ENCODE assay signal across 27 mouse cellular contexts in genomic region chr9:57687751-57688150, GRCm38 (mm10). TPM values are rescaled to one million over a fixed set of nuclear protein-coding genes. Genes with fewer than 3 reads are reported as not detected.
DNase-seq lines count a peak whose midpoint lies in the region; ATAC-seq and TF ChIP-seq lines count a peak whose summit lies in the region.
"Had no signal": no experiment of that assay in that cellular context is flagged by ENCODE, and none has a peak within 500 bp of the region (broad histone marks: within the 10 kb centered on the region; RNA-seq: fewer than 3 reads in every experiment).

Gene Cyp1a1 (plus strand): TSS chr9:57687928.

- WGBS in heart, embryonic 12.5 days, result 76% methylated on average over 2 of the region's 2 CpGs
- WGBS in liver, embryonic 13.5 days (ENCODE audit: insufficient replicate concordance), result 64% methylated on average over 2 of the region's 2 CpGs
- 78% methylated on average over 2 of the region's 2 CpGs for WGBS in liver, embryonic 11.5 days
- WGBS in liver, embryonic 14.5 days (ENCODE audit: insufficient replicate concordance), result 55% methylated on average over 2 of the region's 2 CpGs

- H3K27me3 ChIP-seq in heart, embryonic 12.5 days (replicated peaks), result 0 out of 2 replicates have a peak, but pooled peaks cover 2% of the 10 kb centered on the region
- peaks cover 9% of the 10 kb centered on the region for H3K27me3 ChIP-seq in liver, embryonic 13.5 days
- H3K27me3 ChIP-seq in liver, embryonic 11.5 days (replicated peaks; ENCODE audit: control insufficient read depth, insufficient read depth, low read length), result no peaks in the 10 kb centered on the region
- peaks cover 19% of the 10 kb centered on the region for H3K27me3 ChIP-seq in megakaryocyte, embryonic 14.5 days (replicated peaks)
- no peaks in the 10 kb centered on the region for H3K27me3 ChIP-seq in liver, embryonic 14.5 days (ENCODE audit: control insufficient read depth, insufficient read depth, low read length)
- H3K27me3 ChIP-seq: embryonic facial prominence, embryonic 12.5 days had no signal

- DNase-seq in heart, adult 9 months (ENCODE audit: low spot score in 2 of 2), result no peak
- no peak for DNase-seq in liver, embryonic 13.5 days
- DNase-seq in liver, embryonic 11.5 days (ENCODE audit: low spot score), result no peak
- DNase-seq in liver, embryonic 14.5 days (ENCODE audit: low read depth in 3 of 3, low spot score in 3 of 3), result no peak
- no peak for DNase-seq in layer of hippocampus, postnatal 14 days (ENCODE audit: low spot score in 2 of 2)
- DNase-seq: cerebellum, adult 18-20 months; cerebellum, adult 9-11 months; cerebellum, postnatal 25 days; forebrain, postnatal 0 days; gastrocnemius, adult 2 months; gastrocnemius, postnatal 14 days; heart, postnatal 14 days; heart, postnatal 4 days had no signal

- no peaks in the 10 kb centered on the region for H3K9me3 ChIP-seq in heart, embryonic 12.5 days (replicated peaks)
- H3K9me3 ChIP-seq in liver, embryonic 13.5 days (replicated peaks), result no peaks in the 10 kb centered on the region
- no peaks in the 10 kb centered on the region for H3K9me3 ChIP-seq in liver, embryonic 11.5 days (ENCODE audit: control insufficient read depth, low read length)
- no peaks in the 10 kb centered on the region for H3K9me3 ChIP-seq in megakaryocyte, embryonic 14.5 days
- no peaks in the 10 kb centered on the region for H3K9me3 ChIP-seq in liver, embryonic 14.5 days (ENCODE audit: control insufficient read depth, low read length)
- H3K9me3 ChIP-seq: embryonic facial prominence, embryonic 12.5 days; embryonic facial prominence, embryonic 15.5 days; heart, embryonic 13.5 days had no signal

- no peaks in the 10 kb centered on the region for H3K36me3 ChIP-seq in heart, embryonic 12.5 days
- no peaks in the 10 kb centered on the region for H3K36me3 ChIP-seq in liver, embryonic 13.5 days
- no peaks in the 10 kb centered on the region for H3K36me3 ChIP-seq in liver, embryonic 11.5 days (ENCODE audit: control insufficient read depth, insufficient read depth, low read length)
- no peaks in the 10 kb centered on the region for H3K36me3 ChIP-seq in megakaryocyte, embryonic 14.5 days (replicated peaks; ENCODE audit: low read length)
- no peaks in the 10 kb centered on the region for H3K36me3 ChIP-seq in liver, embryonic 14.5 days (replicated peaks; ENCODE audit: control insufficient read depth, insufficient read depth, low read depth)
- H3K36me3 ChIP-seq: embryonic facial prominence, embryonic 12.5 days; embryonic facial prominence, embryonic 15.5 days; heart, embryonic 13.5 days had no signal

- no peak within 1 kb of the TSS for H3K4me2 ChIP-seq in heart, embryonic 12.5 days
- no peak within 1 kb of the TSS for H3K4me2 ChIP-seq in liver, embryonic 13.5 days
- H3K4me2 ChIP-seq in liver, embryonic 11.5 days, result no peak within 1 kb of the TSS
- H3K4me2 ChIP-seq in liver, embryonic 14.5 days (ENCODE audit: low read depth), result no peak within 1 kb of the TSS
- H3K4me2 ChIP-seq: embryonic facial prominence, embryonic 12.5 days; embryonic facial prominence, embryonic 15.5 days; heart, embryonic 13.5 days; hindbrain, embryonic 14.5 days had no signal

- ATAC-seq in heart, embryonic 12.5 days (ENCODE audit: insufficient number of reproducible peaks, low FRiP score), result peak; percentile 53; the same call in 1 of the 2 replicates
- peak; percentile 71 for ATAC-seq in liver, embryonic 13.5 days (ENCODE audit: low read depth)
- no peak for ATAC-seq in liver, embryonic 11.5 days (replicated peaks; ENCODE audit: low FRiP score)
- ATAC-seq in megakaryocyte, adult 5-6 weeks (ENCODE audit: poor library complexity, severe bottlenecking), result no peak
- ATAC-seq in liver, embryonic 14.5 days (ENCODE audit: insufficient read depth), result peak; percentile 43; the same call in 1 of the 2 replicates
- ATAC-seq: activated CD4-positive, CD25-positive, alpha-beta regulatory T cell, adult 4 months; forebrain, embryonic 14.5 days; forebrain, postnatal 0 days; hindbrain, postnatal 0 days had no signal

- no peak within 1 kb of the TSS for H3K27ac ChIP-seq in heart, embryonic 12.5 days (ENCODE audit: poor library complexity, severe bottlenecking)
- H3K27ac ChIP-seq in liver, embryonic 13.5 days, result no peak within 1 kb of the TSS
- no peak within 1 kb of the TSS for H3K27ac ChIP-seq in liver, embryonic 11.5 days (ENCODE audit: low read depth, low read length)
- H3K27ac ChIP-seq in liver, embryonic 14.5 days, result no peak within 1 kb of the TSS
- H3K27ac ChIP-seq: embryonic facial prominence, embryonic 12.5 days; embryonic facial prominence, embryonic 15.5 days; gastrocnemius, adult 2 months; heart, embryonic 13.5 days; hindbrain, embryonic 14.5 days; hindbrain, postnatal 0 days had no signal

- no peaks in the 10 kb centered on the region for H3K4me1 ChIP-seq in heart, embryonic 12.5 days (replicated peaks)
- H3K4me1 ChIP-seq in liver, embryonic 13.5 days (replicated peaks), result no peaks in the 10 kb centered on the region
- no peaks in the 10 kb centered on the region for H3K4me1 ChIP-seq in liver, embryonic 11.5 days (replicated peaks; ENCODE audit: control insufficient read depth, insufficient read depth, low read length)
- H3K4me1 ChIP-seq in megakaryocyte, embryonic 14.5 days, result peaks cover 60% of the 10 kb centered on the region
- no peaks in the 10 kb centered on the region for H3K4me1 ChIP-seq in liver, embryonic 14.5 days (replicated peaks; ENCODE audit: control insufficient read depth in 2 of 2, insufficient read depth in 2 of 2, low read length in 1 of 2)
- H3K4me1 ChIP-seq: embryonic facial prominence, embryonic 12.5 days; embryonic facial prominence, embryonic 15.5 days; heart, embryonic 13.5 days had no signal

- no peak within 1 kb of the TSS for H3K9ac ChIP-seq in heart, embryonic 12.5 days
- H3K9ac ChIP-seq in liver, embryonic 13.5 days, result no peak within 1 kb of the TSS
- H3K9ac ChIP-seq in liver, embryonic 11.5 days (ENCODE audit: low read depth, low read length), result no peak within 1 kb of the TSS
- H3K9ac ChIP-seq in liver, embryonic 14.5 days (replicated peaks), result no peak within 1 kb of the TSS
- H3K9ac ChIP-seq: embryonic facial prominence, embryonic 12.5 days; embryonic facial prominence, embryonic 15.5 days; forebrain, postnatal 0 days; heart, embryonic 13.5 days; hindbrain, embryonic 14.5 days had no signal

- no peak for TF ChIP-seq EP300 in liver, embryonic 14.5 days (IDR thresholded peaks at IDR 0.05; ENCODE audit: low read depth)

- TF ChIP-seq CTCF in liver, embryonic 14.5 days (IDR thresholded peaks at IDR 0.05; ENCODE audit: low read depth), result no peak

- H3K4me3 ChIP-seq in heart, embryonic 12.5 days, result no peak within 1 kb of the TSS
- H3K4me3 ChIP-seq in liver, embryonic 13.5 days (replicated peaks), result no peak within 1 kb of the TSS
- H3K4me3 ChIP-seq in liver, embryonic 11.5 days (ENCODE audit: low read depth, low read length), result no peak within 1 kb of the TSS
- peak within 1 kb of the TSS; percentile 52 for H3K4me3 ChIP-seq in megakaryocyte, embryonic 14.5 days (replicated peaks)
- no peak within 1 kb of the TSS for H3K4me3 ChIP-seq in liver, embryonic 14.5 days (ENCODE audit: insufficient read depth in 1 of 2, low read depth in 2 of 2, low read length in 2 of 2)
- H3K4me3 ChIP-seq: embryonic facial prominence, embryonic 12.5 days; embryonic facial prominence, embryonic 15.5 days; gastrocnemius, adult 2 months; heart, embryonic 13.5 days had no signal

RNA-seq across cellular contexts. Expression of gene Cyp1a1, which starts in this region (rescaled TPM):
- polyA plus RNA-seq in heart, embryonic 12.5 days (2016; fragmentation: Nextera tagmentation; extraction: Ambion mirVana), result not detected in 2 replicates
- polyA plus RNA-seq in liver, embryonic 13.5 days (2015; fragmentation: Nextera tagmentation; extraction: Ambion mirVana), result 0.17 and 0.22 TPM in 2 replicates
- 0.66 and 0.92 TPM in 2 replicates for polyA plus RNA-seq in liver, embryonic 11.5 days (2014; fragmentation: Nextera tagmentation; extraction: Ambion mirVana)
- 1.0 TPM in 1 of 2 replicates, not detected in the other for polyA plus RNA-seq in megakaryocyte, embryonic 14.5 days (2012; ENCODE audit: insufficient read depth, low replicate concordance)
- total RNA-seq in megakaryocyte, adult 5-6 weeks (2015), result not detected in 2 replicates
- total RNA-seq in megakaryocyte, adult 5-6 weeks (2017), result not detected in 2 replicates
- polyA plus RNA-seq in liver, embryonic 14.5 days (2012; rRNA removed), result 0.13 and 0.15 TPM in 2 replicates
- polyA plus RNA-seq in liver, embryonic 14.5 days (2014; fragmentation: Nextera tagmentation; extraction: Ambion mirVana), result not detected in 2 replicates
- under 1 TPM; 0.14 to 0.28 TPM for total RNA-seq in layer of hippocampus, postnatal 14 days (2021)
- total RNA-seq: gastrocnemius, postnatal 4 days; heart, postnatal 14 days; heart, postnatal 4 days had no signal
- polyA plus RNA-seq: activated CD4-positive, CD25-positive, alpha-beta regulatory T cell, adult 4 months; embryonic facial prominence, embryonic 12.5 days; forebrain, embryonic 11.5 days; forebrain, embryonic 14.5 days; heart, embryonic 13.5 days; heart, embryonic 16.5 days; hindbrain, embryonic 11.5 days had no signal

Comparison
In these comparisons a context has a peak if more than half of its experiments do, and no peak if none do; other contexts are left out.
1. Peak in ATAC-seq in heart, embryonic 12.5 days; RNA of the gene not detected or under 1 TPM.
2. Peak in ATAC-seq in liver, embryonic 13.5 days; RNA of the gene not detected or under 1 TPM.
3. Peak in ATAC-seq in liver, embryonic 14.5 days; RNA of the gene not detected or under 1 TPM.